Mouse (Mus musculus) B cell, adult 2 months (primary cell): ENCODE data around the gene Gas2l1.
A peak's percentile ranks its signal among the peaks of the same experiment; 100 is the strongest.

Source experiments
- DNase-seq, 2 experiments: peaks; one replicate each; pipeline ENCODE4 v3.0.0; 2022

The Gas2l1 gene

DNA sequence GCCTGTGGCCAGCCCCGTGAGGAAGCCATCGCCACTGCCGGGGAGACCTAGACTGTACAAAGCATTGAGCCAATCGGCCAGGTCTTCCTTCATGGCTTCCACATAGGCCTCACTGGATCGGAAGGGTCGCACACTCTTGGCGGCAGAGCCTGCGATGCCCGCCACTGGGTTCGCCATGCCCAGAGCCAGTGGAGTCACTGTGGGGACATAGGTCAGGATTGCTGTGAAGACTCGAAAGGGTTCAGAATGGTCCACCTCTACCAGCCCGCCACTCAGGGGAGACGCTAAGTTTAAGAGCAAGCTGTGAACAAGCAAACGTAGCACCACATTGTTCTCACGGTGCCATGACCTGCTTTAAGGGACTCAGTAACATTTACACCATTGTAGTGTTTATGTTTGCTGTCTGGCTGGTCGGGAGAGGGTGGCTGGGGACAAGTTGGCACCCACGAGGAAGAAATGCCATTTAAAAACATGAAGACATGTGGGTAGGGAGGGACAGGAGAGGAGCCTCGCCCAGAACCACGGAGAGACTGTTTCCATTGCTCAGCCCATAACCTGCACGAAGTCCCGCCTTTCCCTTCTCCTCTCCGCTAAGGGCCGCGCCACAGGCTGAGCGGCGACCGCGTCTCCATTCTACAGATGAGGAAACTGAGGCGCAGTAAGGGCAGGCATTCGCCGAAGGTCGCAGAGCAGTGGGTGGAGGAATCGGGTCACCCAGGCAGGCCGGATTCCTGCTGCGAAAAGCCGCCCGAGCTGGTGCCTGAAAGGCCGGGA lies 658 bp downstream of the Gas2l1 start:
- peak; percentile 44 to 45 for DNase-seq

DNA sequence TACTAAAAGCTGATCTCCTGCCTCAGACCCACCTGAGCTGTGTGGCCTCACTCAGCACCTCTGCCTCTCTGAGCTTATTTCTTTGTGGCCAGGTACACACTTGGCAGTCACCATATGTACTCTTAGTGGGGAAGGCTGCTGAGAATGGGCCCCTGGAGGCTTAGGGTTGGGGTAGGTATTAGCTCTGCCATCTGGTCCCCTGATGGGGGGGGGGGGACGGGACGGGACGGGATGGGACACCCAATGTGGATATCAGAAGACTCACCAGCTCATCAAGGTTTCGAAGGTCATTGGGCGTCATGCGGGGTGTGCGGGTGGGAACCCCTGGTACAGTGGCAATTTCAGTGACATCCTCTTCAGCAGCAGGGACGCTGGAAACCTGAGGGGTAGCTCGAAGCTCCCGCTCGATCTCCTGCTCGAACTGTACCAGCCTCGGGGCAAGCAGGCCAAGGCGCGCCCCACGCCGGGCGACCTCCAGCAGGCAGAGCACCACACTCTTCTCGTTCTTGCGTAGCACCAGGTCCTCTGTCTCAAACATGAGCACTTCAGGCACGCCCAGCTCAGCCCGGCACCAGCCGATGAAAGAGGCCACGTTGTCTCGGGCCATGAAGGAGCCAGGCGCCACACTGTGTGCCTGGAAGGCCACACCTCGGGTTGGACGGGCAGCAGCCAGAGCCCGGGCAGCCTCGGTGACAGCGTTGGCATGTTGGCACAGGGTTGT lies 1.4 kb downstream of the Gas2l1 start:
- peak in 1 of 2 experiments; percentile 26 for DNase-seq

DNA sequence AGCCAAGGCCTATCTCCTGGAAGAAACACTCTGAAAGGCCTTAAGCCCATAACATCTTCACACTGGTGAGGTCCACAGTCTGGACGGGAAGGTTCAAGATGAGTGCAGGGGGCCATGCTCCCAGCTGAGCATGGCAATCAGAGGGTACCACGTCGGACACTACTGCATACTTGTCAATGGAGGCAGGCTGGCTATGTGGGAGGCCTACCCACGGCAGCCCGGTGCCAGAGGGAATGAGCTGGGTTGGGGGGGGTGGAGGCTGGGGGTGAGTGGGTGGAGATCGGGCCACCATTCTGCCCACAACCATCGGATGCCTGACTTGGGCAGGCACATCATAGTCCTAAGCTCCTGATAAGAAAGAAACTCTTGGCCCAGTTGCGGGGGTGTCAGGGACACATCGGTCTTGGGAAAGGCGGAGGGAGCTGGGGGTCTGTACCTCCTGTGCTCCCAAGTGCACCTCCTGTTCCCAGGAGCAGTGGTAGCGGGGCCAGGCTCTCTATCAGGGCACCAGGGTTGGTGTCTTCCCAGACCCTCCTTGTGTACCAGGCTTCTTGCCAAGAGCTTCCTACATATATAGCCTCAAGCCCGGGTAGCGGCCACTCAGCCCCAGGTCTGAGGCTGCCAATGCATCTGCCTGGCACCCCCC lies 2.1 kb downstream of the Gas2l1 start:
- DNase-seq: peak; percentile 24 to 40

DNA sequence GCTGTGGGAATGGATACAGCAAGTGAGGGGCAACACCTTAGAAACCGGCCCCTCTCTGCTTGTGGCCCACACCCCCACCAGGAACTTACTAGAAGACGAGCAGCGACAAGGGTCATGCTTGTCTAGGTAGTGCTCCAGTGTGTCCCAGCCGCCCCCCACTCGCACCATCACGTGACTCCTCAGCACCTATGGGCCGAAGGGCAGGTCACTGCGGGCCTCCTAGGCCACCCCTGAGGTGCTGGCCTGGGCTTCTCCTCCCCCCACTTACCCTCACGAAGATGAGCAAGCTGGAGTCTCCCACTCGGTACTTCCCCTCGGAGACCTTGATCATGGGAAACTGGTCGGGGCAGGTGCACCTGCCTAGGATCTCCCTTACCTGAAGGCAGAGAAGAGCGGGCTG lies 2.8 kb downstream of the Gas2l1 start:
- DNase-seq: no peak

DNA sequence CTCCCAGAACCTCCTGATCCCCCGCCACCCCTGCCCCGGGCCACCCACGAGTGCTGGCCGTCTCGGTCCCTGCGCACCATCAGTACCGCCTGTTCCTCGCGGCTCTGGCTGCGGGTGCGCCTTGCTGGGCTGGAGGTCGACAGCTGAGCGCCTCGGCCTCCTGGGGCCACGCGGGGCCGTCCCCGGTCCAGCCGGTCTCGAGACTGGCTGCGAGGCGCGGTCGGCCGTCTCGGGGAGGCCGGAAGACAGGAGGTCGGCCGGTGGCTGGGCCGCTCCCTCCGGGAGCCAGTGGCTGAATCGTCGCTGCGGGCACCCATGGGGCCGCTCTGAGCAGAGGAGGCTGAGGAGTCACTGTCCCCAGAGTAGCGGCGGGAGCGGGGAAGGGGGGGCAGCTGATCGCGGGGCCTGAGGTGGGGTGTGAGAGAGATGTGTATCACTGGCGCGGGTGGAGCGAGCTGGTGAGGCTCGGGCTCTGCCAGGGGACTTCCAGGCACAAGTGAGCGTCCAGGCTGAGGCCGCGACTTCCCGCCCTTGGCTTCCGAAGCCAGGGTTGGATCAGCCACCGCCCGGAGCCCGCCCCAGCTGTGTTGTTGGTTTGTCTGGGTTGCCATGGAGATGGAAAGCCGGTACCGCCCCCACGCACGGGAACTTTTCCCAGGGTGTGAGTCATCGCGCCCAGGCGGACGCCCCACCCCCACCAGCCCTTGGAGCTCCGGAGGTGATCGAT lies 3.6 kb downstream of the Gas2l1 start:
- DNase-seq: peak; percentile 87 to 91

DNA sequence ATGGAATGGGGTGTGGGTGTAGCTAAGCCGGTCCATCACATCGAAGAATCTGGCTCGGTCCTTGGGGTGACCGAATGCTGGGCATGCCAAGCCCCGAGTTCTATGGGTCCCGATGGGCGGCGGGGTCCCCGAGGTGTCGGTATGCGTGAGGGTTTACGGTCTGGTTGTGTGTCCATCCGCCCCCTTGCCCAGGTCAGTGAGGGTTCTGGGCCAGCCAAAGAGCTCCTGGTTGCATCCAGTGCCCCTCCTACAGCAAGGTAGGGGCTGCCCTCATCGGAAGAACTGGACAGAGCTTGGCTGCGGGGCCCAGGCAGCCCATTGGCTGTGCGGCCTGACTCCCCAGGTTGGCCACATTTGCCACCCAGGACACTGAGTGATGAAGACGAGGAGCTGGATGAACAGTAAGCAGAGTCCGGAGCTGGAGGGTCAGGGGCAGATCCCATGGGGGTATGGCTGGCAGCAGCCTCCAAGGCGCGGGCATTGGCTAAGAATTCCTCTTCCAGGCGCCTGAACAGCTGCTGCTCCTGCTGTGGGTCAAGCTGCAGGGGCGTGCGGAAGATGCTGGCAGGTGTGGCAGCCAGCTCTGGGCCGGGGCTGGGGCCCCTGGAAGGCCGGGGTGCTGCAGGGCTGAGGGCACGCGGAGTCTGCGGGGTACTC lies 4.2 kb downstream of the Gas2l1 start:
- no peak for DNase-seq

DNA sequence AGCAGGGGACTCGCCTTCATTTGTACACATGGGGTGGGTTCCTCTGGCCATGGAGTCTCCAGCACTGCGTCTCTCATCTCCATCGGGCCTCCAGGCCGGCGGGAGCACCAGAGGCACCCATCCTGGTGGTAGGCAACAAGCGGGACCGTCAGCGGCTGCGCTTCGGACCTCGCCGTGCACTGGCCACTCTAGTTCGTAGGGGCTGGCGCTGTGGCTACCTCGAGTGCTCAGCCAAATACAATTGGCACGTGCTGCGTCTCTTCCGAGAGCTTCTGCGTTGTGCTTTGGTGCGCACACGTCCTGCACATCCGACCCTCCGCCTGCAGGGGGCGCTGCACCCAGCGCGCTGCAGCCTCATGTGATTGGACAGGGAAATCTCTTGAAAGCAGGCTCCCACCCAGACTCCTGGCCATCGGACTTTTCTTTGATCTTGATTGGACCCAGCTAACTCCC lies 5.4 kb downstream of the Gas2l1 start:
- DNase-seq: peak; percentile 82 to 83

DNA sequence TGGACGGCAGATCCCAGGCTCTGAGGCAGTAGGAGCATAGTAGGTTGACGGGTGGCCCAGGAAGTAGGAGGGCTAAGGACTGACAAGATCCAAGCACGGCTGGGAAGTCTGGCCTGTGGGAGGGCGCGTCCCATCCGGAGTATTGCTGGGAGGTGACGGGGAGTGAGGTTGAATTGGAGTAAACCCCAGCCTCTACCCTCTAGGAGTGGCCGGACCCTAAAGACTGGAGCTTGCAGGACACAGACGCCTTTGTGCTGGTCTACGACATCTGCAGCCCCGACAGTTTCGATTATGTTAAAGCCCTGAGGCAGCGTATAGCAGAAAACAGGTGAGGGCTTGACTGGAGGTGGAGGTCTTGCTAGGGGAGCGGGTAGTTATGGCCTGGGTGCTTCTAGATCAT lies 5.9 kb downstream of the Gas2l1 start:
- DNase-seq: peak; percentile 9 to 12

DNA sequence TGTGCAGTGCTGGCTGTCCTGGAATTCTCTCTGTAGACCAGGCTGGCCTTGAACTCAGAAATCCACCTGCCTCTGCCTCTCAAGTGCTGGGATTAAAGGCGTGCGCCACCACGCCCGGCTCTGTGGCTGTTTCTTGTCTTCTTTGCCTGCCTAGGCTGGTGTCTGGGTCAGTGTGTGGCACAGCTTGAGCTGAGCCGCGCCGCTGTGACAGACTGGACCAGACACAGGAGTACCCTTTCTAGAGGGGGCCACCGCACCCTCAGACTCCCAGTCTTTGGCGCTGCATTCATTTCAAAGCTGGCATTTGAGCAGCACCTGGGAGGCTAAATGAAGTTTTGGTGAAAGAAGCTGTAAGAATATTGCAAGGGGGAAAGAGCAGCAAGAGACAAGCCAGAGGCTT lies 6.3 kb downstream of the Gas2l1 start:
- DNase-seq: peak in 1 of 2 experiments; percentile 26

DNA sequence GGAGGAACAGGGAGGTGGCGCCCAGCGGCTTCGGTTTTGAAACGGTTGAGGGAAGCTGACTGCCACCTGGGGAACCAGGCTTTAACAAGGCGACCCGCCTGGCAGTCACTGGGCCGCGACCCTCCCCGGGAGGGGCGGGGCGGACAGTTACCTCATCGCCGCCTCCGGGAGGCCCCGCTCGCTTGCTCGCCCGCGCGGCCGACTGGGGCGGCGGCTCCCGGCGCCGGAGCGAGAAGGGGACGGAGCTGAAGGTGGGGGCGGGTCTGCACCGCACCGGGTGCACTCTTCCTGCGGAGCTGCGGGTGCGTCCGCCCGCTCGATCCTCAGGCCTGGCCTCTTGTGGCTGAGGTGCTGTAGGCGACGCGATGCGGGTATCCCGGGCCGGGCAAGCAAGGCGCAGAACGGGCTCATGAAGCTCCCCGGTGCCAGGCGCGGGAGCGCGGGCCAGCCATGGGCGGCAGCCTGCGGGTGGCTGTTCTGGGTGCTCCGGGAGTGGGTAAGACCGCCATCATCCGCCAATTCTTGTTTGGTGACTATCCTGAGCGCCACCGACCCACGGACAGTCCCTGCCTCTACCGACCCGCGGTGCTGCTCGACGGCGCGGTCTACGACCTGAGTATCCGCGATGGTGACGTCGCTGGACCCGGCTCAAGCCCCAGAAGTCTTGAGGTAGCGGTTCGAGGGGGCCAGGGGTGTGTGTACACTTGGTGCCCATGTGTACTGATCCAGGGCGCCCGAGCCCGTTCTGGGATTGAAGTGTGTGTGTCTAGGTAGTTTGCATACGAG lies 7.1 kb downstream of the Gas2l1 start, which contains the start of gene Rasl10a:
Gene Rasl10a (plus strand): TSS at position 273 of the 786 bp plus-strand sequence.
- DNase-seq: peak; percentile 78 to 79

DNA sequence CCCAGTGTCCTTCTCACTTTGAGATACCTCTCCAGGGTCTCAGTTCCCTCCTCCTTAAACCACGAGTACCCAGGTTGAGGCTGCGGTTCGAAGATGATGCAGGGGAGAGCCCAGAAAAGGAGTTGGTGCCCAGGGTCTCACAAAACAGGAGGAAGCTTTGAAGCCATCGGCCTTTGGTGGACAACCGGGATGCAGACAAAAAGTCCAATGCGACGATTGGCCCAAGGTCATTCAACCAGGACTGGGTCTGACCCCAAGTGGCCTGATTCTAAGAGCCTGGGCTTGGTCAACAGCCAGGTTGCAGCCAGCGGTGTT lies 7.6 kb downstream of the Gas2l1 start:
- no peak for DNase-seq

DNA sequence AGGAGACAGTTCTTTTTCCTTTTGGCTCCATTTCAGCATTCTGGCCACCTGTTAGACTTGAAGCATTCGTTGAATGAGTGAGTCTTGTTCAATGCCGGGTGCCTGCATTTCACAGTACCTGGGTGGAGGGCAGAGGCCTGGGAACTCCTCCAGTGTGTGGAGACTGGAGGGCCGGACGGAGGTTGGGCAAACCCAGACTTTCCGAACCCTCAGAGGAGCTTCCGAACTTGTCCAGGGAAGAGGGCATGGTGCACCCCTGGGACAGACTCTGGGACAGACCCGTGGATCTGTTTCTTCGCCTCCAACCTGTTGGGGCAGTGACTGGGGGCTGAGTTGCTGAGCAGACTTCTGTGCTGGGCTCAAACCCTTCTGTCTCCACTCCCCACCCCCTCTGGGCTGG lies 8.1 kb downstream of the Gas2l1 start:
- peak; percentile 16 to 24 for DNase-seq

DNA sequence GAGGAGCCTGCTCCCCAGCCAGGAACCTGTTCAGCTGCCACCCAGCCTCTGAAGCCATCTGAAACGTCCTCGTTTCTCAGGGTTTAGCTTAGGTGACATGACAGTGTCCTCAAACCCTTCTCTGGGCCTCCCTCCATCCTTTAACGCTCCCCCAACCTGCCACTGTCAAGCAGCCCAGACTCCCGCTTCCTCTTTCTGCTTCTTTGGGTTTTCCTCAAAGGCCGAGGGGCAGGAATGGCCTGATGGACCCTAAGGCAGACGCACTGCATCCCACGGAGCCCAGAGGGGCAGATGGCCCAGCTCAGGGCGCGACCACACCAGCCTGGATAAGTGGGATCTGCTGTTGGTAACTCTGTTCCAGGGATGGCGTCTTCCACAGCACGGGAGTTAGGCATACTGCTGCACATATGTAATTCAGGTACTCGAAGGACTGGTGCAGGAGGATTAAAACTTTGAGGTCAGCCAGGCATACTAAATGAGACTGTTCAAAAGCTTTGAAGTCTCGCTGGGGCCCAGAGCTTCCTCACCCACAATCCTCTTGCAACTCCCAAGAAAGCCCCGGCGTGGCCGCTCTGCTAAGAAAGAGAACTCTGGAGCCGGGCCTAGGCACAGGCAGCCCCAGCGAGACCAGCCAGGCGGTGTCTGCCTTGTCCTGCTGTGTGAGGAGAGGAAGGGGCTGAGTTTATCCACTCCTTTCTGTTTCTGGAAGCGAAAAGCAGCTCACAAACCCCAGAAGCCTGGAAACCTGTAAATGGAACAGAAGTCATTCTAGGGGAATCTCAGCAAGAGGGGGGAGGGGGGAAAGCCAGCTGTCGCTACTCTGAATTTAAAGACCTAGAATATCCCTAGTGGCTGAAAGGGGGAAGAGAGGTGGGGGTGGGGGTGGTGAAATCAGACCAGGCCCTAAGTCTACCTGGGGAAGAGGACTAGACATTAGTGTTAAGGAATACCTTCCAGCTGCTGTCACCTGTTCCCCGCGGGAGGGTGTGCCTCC lies 8.9 kb downstream of the Gas2l1 start:
- DNase-seq: peak; percentile 9 to 14

DNA sequence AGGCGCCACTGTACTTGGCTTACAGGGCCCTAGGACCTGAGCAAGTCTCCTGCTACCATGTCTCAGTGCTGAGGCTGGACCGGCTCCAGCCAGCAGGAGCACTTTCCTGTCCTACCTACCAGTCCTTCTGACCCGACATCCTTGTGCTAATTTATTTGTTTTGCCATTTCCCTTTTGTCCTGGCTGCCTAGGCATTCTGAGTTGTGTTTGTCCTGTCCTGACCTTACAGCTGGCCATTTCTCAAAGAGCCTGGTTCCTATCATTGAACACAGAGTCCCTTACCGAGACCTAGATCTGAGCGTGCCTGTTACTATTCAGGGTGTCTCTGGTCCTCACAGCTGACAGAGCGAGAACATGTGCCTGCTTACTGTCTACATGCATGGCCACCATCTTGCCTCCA lies 10.3 kb downstream of the Gas2l1 start:
- DNase-seq: no peak

DNA sequence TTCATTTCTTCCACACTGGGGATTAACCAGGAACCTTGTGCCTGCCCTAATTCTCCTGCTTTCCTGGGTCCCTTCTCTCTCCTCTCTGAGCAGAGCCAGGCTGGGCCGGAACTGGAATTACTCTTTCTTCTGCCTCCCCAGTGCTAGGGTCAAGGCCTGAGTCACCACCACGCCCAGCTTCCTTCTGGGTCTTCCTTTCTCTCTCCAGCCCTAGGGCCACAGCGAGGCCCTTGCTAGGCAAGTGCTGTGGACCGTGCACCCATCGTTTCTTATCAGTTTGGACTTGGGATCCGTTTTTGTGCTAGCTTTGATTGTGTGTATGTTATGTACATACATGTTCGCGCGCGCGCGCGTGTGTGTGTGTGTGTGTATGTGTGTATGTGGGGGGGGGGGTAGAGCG lies 11.0 kb downstream of the Gas2l1 start:
- DNase-seq: no peak

DNA sequence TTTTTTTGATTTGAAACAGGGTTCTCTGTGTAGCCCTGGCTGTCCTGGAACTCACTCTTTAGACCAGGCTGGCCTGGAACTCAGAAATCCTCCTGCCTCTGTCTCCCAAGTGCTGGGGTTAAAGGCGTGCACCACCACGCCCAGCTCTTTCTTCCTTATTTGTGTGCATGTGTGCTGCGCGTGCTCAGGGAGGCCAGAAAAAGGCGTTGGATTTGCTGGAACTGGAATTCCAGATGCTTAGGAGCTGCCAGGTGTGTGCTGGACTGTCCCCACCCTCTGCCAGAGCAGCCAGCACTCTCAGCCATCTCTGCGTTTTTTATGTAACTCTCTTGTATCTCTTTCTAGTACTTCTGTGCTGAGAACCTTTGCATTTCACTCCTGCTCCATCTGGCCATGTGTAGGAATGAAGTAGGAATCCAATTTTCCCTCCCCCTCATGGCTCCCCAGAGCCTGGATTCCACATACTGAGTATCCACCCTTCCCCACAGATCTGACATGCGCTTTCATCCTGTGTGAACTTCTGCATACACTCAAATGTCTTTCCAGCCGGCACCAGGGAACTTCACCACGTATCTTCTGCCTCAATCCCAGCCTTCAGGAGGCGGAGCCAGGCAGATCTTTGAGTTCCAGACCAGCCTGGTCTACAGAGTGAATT lies 12.8 kb downstream of the Gas2l1 start:
- no peak for DNase-seq

DNA sequence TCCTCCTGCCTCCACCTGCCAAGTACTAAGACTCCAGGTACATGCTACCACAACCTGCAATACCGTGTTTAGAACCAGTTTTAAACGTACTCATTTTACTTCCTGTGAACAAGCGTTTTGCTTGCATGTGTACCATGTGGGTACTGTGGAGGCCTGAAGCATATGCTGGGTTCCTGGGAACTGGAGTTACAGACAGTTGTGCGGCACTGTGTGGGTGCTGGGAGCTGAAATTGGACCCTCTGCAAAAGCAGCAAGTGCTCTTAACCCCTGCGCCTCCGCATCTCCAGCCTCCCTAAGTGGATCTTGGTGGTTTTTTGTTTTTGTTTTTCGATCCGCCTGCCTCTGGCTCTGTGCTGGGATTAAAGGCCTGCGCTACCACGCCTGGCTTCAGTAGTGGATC lies 13.5 kb downstream of the Gas2l1 start:
- DNase-seq: no peak

DNA sequence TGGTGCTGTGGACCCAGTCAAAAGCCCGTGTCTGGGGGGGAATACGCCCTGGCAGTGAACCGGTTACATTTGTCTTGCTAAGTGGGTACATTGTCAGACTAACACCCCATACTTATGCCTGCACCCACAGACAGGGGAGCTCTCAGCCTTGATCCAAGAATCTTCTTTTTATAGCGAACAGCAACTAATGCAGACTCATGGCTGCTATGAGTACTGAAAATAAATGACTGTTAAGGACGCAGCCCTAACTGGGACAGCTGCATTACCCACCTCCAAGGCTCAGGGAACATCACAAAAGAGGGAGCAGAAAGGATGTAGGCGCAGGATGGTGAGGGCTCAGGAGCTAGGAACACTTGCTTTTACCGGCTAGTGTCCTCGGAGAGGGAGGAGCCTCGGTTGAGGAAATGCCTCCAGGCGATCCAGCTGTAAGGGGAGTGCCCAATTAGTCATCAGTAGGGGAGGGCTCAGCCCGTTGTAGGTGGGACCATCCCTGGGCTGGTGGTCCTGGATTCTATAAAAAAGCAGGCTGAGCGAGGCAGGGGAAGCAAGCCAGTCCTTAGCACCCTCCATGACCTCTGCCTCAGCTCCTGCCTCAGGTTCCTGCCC lies 18.7 kb downstream of the Gas2l1 start:
- no peak for DNase-seq

DNA sequence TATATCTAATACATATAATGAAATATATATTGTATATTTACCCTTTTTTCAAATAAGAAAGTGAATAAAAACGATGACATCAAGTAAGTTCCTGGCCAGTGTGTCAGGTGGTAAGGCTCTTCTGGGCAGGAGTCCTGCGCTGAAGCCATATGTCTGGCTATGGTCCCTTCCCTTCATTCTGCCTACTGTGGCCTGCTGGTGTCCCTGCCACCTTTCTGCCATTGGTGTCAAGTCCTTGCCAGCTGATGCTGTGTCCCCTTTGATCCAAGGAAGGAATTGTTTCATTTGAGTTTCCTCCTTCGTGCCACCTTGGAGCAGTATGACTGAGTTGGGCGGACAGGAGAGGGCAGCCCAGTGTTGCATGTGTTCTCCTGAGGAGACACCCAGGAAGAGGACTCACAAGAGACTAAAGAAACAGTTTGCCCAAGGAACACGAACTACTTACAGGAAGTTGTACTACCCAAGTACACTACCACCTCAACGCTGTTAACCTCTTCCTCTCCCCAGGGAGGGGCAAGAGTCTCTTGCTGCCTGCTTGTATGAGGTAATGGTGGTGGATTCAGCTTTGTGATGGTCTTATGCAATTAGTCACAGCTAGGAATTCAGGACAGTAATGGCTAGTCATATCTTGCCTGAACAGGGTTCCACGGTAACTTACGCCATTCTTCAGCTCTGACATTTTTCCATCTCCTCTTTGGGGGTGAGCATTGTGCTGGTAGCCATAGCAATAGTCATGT lies 22.3 kb downstream of the Gas2l1 start:
- no peak for DNase-seq
